Mouse (Mus musculus): ENCODE measurements around the gene Plpp6.
"Not testable (repeated sequence)": the region's sequence is repeated elsewhere in the genome, so short reads cannot be mapped to it uniquely, and the experiment has no call there.

Gene Plpp6

DNA sequence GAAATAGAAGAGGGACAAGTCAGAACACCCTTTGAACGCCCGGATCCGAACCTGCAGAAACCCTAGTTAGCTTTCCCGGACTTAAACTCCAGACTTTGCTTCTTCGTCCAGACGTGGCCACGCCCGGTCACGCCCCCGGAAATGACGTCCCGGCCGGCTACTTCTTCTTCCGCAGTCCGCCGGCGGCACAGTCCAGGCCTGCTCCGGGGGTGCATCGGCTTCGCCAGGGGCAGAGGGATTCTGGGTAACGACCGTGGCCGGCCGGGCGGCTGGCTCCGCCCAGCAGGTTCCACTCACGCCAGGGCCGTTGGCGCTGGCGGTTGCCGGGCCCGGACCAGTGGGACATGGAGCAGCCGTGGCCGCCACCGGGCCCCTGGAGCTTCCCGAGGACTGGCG is 26.4 kb downstream of the Plpp6 start, which contains the start of gene Cdc37l1:
Gene Cdc37l1, plus strand, starts transcription at position 159 of the 396 bp plus-strand sequence.
- DNase-seq = peak; percentile 98

DNA sequence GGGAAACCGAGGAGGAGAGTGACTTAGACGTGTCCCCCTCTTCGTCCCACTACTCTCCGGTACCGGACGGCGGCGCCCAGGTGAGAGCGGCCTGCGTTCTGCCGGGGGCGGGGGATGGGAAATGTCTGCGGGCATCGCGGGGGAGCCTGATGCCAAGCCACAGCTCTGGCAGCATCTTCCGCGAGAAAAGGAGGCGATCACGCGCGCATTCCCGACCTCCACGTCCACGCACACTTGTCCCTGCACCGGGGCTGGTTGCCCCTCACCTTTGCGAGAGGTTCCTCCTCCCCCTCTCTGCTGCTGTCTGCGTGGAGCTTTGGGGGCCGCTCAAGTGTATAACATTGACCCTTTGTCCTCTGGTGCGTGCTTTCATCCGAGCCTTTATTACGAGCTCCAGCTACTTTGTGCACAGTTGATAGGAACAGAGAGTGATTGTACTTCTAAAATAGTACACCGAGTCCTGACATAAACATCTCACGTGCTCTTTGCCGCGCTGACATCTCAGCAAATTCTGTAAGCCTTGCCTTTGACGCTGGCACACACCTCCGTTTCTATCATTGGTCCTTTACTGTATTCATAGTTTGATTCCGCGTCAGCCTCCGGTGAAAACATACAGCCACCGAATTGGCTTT is 27.0 kb downstream of the Plpp6 start:
- DNase-seq = no peak

DNA sequence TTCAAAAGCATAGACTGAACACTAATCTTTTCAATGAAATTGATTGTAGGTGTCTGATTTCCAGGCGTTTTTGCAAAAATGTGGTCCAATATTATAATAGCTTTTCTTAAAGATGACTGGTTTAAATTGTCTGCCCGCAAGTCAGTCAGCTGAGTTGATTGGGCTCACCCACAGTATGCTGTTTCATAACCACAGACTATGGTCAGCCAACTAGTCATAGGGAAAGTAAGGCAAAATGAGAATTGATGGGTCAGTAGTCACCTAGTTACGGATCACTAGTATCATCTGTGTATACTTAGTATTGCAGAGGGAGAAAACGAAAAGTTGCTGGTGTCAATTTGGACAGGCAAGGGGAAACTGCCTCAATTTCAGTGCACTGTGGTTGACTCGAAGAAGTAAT is 27.6 kb downstream of the Plpp6 start:
- no peak for DNase-seq

DNA sequence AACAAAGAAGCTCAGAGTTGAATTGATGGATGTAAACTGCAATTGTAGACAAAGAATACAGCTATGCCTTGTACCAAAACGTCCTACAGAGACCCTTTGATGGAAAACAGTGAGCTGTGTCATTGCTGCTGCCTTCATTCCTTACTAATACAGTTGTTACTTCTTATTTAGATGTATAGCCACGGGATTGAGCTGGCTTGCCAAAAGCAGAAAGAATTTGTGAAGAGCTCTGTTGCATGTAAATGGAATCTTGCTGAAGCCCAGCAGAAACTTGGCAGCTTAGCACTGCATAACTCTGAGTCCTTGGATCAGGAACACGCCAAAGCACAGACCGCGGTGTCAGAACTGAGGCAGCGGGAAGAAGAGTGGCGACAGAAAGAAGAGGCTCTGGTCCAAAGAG is 31.1 kb downstream of the Plpp6 start:
- no peak for DNase-seq

DNA sequence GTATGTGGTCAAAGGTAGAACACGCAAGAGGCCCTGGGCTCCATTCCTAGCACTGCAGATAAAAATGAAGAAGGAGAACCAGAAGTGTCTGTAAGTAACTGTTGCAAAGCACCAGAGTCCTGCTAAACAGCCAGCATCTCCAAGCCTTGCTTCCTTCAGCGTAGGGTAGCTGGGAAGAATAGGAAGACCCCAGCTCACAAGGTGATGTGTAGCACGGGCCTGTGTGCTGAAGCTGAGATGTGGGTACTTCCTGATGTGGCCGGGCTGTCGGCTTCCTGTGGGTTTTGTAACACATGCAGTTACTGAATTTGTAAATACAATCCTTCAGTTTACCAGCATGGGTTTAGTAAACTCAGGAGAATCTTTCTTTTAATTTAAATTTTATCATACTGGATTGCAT is 31.6 kb downstream of the Plpp6 start:
- no peak for DNase-seq

DNA sequence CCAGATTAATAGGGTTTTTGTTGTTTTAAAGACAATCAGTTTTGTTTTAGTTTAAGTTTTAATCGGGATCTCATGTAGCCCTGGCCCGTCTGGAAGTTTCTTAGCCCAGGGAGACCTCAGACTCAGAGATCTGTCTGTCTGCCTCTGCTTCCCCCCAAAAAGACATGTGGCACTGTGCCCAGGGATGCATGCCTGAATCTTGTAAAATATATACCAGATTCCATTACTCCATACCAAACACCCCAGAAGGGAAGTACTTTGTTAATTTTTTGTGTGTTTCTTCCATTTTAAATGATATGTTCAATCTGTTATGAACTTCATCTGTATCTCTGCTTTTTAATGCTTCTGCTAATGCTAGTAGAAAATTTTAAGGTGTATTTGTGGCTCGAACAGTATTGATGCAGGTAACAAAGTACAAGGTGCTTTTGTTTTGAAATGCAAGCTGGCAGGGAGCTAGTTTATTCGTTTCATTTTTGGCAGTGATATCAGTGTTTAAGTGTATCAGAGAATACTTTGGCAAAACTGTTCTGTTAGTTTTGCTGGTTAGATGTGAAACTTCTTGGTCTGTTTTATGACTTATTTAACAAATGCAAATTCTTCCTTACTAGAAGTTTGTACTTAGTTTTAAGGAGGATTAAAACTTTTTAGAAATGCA is 34.4 kb downstream of the Plpp6 start:
- DNase-seq = no peak

DNA sequence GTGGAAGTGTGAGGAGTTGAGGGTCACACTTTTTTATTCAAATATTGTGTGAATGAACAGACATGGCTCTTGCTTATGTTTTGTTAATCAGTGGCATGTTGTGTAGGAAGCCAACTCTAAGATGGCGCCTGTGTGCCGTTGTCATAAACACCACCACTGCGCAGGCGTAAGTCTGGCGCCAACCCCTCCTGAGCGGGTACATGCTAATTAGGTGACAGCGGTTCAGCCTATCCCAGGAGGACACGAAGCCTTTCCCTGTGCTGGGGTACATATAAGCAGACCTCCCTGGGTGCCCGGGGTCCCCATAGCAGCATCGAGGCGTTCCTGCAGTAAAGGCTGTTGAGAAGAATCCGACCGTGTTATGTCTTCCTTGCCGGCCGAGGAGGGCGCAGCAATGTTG is 36.6 kb downstream of the Plpp6 start:
- not testable (repeated sequence) for DNase-seq

DNA sequence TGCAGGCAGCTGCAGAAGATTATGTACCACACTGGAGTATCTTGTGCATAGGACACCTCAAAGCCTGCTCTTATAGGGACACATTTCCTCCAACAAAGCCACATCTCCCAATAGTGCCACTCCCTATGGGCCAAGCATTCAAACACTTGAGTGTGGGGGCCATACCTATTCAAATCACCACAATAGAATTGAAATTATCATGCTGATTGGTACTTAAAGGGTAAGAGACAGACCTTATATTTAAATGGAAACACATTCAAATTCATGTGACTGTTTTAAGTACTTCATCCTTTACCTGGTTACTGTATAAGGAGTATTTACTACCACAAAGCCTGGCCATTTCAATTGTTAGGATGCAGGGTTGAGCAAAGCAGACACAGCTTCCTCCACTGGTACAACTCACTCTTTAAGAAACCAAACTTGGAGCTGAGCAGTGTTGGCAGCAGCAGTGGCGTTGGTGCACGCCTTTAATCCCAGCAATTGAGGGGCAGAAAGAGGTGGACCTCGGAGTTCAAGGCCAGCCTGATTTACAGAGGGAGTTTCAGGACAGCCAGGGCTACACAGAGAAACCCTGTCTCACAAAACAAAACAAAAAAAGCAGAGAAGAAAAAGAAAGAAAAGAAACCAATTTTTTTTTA is 44.4 kb downstream of the Plpp6 start:
- no peak for DNase-seq

DNA sequence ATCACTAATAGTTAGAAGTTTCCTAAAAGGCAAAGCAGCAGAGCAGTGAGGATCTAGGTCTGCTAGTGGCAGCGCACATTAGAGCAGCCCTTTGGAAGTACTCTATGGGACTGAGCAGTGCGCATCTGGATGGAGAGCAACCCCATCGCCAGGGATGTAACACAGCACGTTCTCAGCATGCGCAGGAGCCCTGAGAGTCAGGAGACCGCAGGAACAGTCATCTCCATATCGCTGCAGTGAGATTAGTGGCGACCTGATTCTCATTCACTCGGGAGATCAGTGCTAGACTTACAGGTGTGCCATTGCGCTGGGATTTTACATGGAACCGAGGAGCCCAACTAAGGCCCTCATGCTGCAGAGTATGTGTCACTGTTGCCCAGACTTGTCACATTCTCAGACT is 45.3 kb downstream of the Plpp6 start:
- DNase-seq = no peak

DNA sequence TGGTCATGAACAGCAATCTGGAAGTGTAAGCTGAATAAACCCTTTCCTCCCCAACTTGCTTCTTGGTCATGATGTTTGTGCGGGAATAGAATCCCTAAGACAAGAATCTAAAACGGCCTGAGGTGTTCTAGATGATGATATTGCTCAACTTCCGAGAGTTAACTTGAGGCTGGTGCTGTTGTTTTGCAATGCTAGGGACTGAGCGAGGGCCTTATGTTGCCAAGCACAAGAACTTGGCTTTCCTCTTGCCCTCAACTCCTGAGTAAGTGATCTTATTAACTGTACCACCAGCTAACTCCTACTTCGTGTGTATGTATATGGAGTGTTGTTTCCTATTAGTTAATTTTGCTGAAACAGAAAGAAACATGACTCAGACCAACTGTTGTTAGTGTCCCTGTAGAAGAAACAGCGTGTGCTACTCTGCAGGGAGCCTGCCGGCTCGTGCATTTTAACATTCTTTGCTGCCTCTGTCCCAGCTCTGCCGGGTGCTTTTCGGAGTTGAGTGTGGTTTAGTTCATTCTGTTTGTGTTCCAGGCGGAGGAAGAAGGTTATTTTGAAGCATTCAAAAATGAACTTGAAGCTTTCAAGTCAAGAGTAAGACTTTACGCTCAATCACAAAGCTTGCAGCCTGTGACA is 47.7 kb downstream of the Plpp6 start:
- DNase-seq = no peak

DNA sequence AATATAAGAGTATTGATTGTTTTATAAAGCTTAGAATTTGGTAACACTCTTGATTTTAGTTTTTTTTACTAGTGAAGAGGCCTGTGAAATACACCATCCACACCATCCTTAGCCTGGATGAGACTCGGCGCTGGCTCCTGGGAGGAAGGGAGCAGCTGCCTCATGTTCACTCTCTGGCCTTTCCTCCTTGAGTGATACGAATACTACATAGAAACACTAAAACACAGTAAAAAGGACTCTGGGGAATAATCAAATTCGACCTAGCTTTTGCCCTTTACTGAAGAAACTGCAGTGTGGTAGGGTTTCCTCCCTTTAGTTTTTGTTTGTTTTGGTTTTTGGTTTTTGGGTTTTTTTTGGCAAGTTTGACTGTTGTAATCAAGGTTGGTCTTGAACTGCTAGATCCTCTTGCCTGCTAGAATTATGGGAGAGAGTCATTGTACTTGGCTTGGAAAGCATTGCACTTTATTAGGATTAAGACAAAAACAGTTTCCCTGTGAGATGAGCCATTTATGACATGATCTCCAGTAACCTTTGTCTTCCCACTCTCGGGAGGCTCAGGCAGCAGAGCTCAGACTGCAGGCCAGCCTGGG is 50.8 kb downstream of the Plpp6 start:
- DNase-seq = no peak

DNA sequence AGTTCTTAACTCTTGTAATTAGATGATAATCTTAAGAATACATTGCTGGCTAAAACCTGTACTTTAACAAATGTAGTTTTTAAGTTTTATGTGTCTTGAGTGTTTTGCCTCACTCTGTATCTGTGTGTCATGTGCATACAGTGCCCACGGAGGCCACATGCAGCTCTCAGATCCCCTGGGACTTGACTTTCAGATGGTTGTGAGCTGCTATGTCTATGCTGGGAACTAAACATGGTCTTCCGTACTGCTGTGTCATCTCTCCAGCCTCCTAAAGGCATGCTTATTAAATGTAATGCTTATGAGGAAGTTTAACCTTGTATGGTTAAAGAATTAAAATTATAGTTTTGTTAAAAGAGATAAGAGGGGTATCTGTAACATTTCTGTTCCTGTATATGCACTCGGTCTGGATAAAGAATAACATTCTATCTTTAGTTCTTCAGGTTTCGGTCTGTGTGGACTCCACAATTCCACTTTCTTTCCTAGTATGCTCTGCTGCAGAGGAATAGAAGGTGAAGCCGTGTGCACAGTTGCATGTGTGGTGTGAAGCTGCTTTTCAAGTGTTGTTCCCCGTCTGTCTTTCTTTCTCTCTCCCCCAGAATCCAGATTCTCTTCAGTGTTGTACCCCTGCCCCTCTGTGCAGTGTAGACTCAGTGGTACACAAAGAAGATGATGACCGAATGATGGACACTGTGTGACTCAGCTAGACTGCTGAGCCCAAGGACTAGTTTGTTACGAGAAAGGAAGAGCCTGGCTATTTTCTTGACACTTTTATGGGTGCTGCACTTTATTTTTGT is 51.9 kb downstream of the Plpp6 start:
- no peak for DNase-seq

DNA sequence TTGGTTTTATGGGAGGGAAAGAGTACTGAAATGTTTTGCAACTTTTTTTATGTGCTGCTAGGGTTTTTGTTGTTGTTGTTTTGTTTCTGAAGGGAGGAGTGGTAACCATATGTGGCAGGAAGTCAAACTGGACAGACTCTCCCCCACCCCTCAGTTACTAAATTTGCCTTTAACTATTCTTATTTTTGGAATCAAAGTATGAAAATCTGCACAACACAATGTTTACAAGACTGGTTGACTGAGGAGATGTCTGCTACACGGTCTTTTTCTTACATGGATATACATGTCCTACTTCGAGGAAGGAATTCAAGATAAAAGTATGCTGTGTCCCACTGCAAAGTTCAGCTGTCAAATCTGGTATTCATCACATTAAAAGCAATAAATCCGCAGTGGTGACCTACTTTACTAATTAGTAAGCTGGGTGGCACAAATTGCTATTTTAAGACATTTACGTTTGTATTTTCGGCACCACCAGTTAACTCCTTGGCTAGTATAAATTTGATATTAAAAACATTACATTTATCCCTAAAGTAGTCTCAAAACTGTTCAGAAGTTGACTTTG is 52.5 kb downstream of the Plpp6 start:
- DNase-seq = no peak

All from cerebellum, postnatal 36 days (tissue).